Mouse (Mus musculus) cerebellum, adult 11 months (tissue): ENCODE data around the gene Ankrd52.
"Not testable (repeated sequence)": the region's sequence is repeated elsewhere in the genome, so short reads cannot be mapped to it uniquely, and the experiment has no call there.

Experiments used
- DNase-seq: peaks from one replicate; pipeline ENCODE4 v3.0.0; 2022

The Ankrd52 gene

GRCm38 (mm10) chr10:128376455-128377211, at the start of gene Ankrd52:
Gene Ankrd52 (plus strand): TSS chr10:128377115.
- peak; percentile 83 for DNase-seq

GRCm38 (mm10) chr10:128327610-128328009, 49.3 kb upstream of the Ankrd52 start:
- no peak for DNase-seq

GRCm38 (mm10) chr10:128332358-128333249, 44.3 kb upstream of the Ankrd52 start:
- not testable (repeated sequence) for DNase-seq

- peak; percentile 68 for DNase-seq
Measured at GRCm38 (mm10) chr10:128335582-128335981, 41.3 kb upstream of the Ankrd52 start.

- DNase-seq, result no peak
Measured at GRCm38 (mm10) chr10:128336195-128336594, 40.7 kb upstream of the Ankrd52 start.

- no peak for DNase-seq
Measured at GRCm38 (mm10) chr10:128336597-128336996, 40.3 kb upstream of the Ankrd52 start.

- peak; percentile 95 for DNase-seq
Measured at GRCm38 (mm10) chr10:128337306-128338181, 39.4 kb upstream of the Ankrd52 start, which contains the start of gene Cs. Gene Cs (plus strand): TSS chr10:128337734.

- DNase-seq, result no peak
Measured at GRCm38 (mm10) chr10:128338415-128338814, 38.5 kb upstream of the Ankrd52 start.

GRCm38 (mm10) chr10:128338948-128339347, 38.0 kb upstream of the Ankrd52 start:
- no peak for DNase-seq

GRCm38 (mm10) chr10:128340257-128340656, 36.7 kb upstream of the Ankrd52 start:
- DNase-seq, result no peak

- DNase-seq, result no peak
Measured at GRCm38 (mm10) chr10:128343436-128343835, 33.5 kb upstream of the Ankrd52 start.

GRCm38 (mm10) chr10:128344568-128345275, 32.2 kb upstream of the Ankrd52 start:
- DNase-seq, result no peak

- no peak for DNase-seq
Measured at GRCm38 (mm10) chr10:128347541-128347940, 29.4 kb upstream of the Ankrd52 start.

GRCm38 (mm10) chr10:128358796-128359195, 18.1 kb upstream of the Ankrd52 start:
- DNase-seq, result no peak

- DNase-seq, result no peak
Measured at GRCm38 (mm10) chr10:128359226-128359625, 17.7 kb upstream of the Ankrd52 start.

- no peak for DNase-seq
Measured at GRCm38 (mm10) chr10:128361836-128362235, 15.1 kb upstream of the Ankrd52 start.

- DNase-seq, result no peak
Measured at GRCm38 (mm10) chr10:128362568-128362967, 14.3 kb upstream of the Ankrd52 start.

GRCm38 (mm10) chr10:128367899-128368401, 9.0 kb upstream of the Ankrd52 start:
- no peak for DNase-seq

- DNase-seq, result peak; percentile 92
Measured at GRCm38 (mm10) chr10:128368402-128369217, 8.3 kb upstream of the Ankrd52 start, which contains the start of gene Coq10a. Gene Coq10a (minus strand): TSS chr10:128368997.

GRCm38 (mm10) chr10:128369218-128369543, 7.7 kb upstream of the Ankrd52 start:
- DNase-seq, result no peak

- no peak for DNase-seq
Measured at GRCm38 (mm10) chr10:128369599-128369998, 7.3 kb upstream of the Ankrd52 start.
